Mouse (Mus musculus) MEL (cell line): ENCODE results near the gene Pea15a.

Experiments
- CHD2 ChIP-seq: IDR thresholded peaks from 2 replicates; pipeline ENCODE4 v1.6.1; 2011; ENCODE audit warnings: low read length, improper control_type of control experiment
- CTCF ChIP-seq, 3 experiments: IDR thresholded peaks in 2 of 3; conservative IDR thresholded peaks in 1 of 3; 2 replicates each; pipeline ENCODE4 v1.5.1; 2011 to 2012; ENCODE audit warnings: low read length in 3 of 3, low read depth in 2 of 3, mild to moderate bottlenecking in 2 of 3, improper control_type of control experiment in 1 of 3, inconsistent platforms in 1 of 3, mixed read lengths in 1 of 3, moderate library complexity in 1 of 3; ENCODE audit not compliant: control insufficient read depth in 1 of 3, insufficient read depth in 1 of 3, poor library complexity in 1 of 3, severe bottlenecking in 1 of 3
- NRF1 ChIP-seq: IDR thresholded peaks from 2 replicates; pipeline ENCODE4 v1.6.1; 2014; ENCODE audit warnings: low read depth, mild to moderate bottlenecking, inconsistent platforms, low read length, improper control_type of control experiment, moderate library complexity; ENCODE audit not compliant: poor library complexity, insufficient read depth, severe bottlenecking
- POLR2A ChIP-seq, 2 experiments: IDR thresholded peaks; 2 replicates each; pipeline ENCODE4 v1.6.1; 2011 to 2012; ENCODE audit warnings: low read length in 2 of 2, mild to moderate bottlenecking in 2 of 2, control low read depth in 1 of 2, improper control_type of control experiment in 1 of 2, low read depth in 1 of 2, moderate library complexity in 1 of 2; ENCODE audit not compliant: control insufficient read depth in 1 of 2, insufficient read depth in 1 of 2, poor library complexity in 1 of 2
- TAL1 ChIP-seq: IDR thresholded peaks from 2 replicates; pipeline ENCODE4 v1.6.1; 2012; ENCODE audit warnings: mild to moderate bottlenecking, inconsistent platforms, low read length, moderate library complexity, mixed read lengths

DNA sequence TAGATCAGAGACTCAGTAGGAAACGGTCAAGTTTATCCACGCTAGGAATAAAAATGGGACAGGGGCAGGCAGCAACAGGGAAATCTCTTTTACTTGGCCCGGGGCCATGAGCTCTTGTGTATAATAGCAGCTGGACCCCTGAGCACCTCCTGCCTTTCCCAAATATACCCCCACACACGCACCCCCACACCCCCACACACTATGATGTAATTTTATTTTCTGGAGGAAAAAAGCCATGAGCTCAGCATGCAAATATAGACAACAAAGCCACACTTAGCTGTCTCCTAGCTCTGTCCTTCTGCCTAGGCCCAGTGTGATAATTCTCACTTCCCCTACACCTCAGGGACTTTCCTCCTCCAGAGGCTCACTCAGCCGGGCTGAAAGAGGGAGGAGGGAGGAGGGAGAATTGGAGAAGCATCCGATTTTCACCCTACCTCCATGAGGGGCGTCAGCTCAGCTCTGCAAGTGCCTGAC is 544 bp upstream of the Pea15a start:
- no peak for TF ChIP-seq NRF1
- no peak for TF ChIP-seq CHD2
- no peak for TF ChIP-seq CTCF (IDR thresholded peaks at IDR 0.05 in 2 of 3, conservative IDR thresholded peaks at IDR 0.05 in 1 of 3; ENCODE audit: control insufficient read depth in 1 of 3, insufficient read depth in 1 of 3, low read depth in 2 of 3, low read length in 3 of 3, poor library complexity in 1 of 3, severe bottlenecking in 1 of 3)
- TF ChIP-seq TAL1 = no peak
- no peak for TF ChIP-seq POLR2A (IDR thresholded peaks at IDR 0.05; ENCODE audit: control insufficient read depth in 1 of 2, insufficient read depth in 1 of 2, low read depth in 1 of 2, low read length in 2 of 2, poor library complexity in 1 of 2)
